Mouse (Mus musculus) megakaryocyte, adult 5-6 weeks (primary cell): ENCODE measurements around the gene Gm21954. TPM values are rescaled to one million over a fixed set of nuclear protein-coding genes. Genes with fewer than 3 reads are reported as not detected.

Source experiments
- ATAC-seq: 2 replicates; pipeline ENCODE4 v1.8.0; 2016; ENCODE audit warnings: mild to moderate bottlenecking, inconsistent platforms; ENCODE audit not compliant: poor library complexity, severe bottlenecking
- total RNA-seq, 2 experiments: library from RNA; stranded (forward) in 1 of 2; stranded (reverse) in 1 of 2; fragments of 153-499, 151-499 nt in 1 of 2; fragments of 221-1000, 200-1000 nt in 1 of 2; gene quantifications; 2 replicates each; pipeline versions ENCODE4 v1.2.3 to v1.2.4; 2015 to 2017

Gm21954 gene
- total RNA-seq, 2 experiments from 2014 or later, result not detected

DNA sequence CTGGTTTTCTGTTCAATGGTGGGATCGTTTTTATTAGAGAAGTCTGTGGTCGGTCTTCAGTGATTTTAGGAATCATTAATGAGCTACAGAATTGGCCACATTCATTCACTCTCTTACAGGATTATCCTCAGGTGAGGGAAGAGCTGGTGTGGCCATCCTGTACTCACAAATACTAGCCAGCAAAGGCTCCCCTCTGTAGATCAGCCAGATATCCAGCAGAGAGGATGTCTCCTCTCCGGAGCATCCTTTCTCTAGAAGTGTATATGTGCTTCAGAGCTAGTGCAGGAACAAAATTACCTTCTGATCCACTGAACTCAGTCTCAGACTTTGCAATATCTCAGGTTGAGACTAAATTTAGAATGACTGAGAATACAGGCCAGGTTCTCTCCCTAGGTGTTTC is 7.8 kb downstream of the Gm21954 start:
- no peak for ATAC-seq

DNA sequence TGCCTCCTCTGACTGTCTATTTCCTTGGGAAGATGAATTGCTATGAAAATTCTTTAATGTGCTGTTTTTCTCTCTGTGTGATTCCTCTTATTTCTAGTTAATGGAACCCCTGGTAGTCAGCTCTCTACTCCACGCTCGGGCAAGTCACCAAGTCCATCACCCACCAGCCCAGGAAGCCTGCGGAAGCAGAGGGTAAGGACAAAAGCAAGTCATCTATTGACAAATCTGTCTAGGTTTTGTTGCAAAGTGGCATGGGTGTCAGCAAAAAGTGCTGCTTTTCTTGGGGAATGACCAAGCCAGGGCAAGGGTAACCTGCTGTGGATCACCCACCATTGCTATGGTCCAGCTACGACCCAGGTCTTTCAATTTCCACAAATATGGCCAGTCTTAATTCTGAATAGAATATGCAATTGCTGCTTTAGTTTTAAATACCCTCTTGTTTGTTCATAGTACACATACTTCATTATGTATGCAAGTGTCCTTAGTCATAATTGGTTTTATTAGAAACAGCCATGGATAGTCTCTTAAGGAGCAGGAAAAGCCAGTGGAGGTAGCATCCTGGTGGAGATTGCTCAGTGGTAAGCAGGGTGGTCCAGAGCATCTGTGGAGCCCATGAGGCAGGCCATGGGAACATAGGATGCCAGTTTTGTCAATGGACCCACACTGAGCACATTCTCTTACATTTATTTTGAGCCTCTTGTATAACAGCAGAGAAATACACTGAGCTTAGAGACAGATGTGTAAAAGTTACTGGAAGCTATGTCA is 8.9 kb downstream of the Gm21954 start:
- no peak for ATAC-seq

DNA sequence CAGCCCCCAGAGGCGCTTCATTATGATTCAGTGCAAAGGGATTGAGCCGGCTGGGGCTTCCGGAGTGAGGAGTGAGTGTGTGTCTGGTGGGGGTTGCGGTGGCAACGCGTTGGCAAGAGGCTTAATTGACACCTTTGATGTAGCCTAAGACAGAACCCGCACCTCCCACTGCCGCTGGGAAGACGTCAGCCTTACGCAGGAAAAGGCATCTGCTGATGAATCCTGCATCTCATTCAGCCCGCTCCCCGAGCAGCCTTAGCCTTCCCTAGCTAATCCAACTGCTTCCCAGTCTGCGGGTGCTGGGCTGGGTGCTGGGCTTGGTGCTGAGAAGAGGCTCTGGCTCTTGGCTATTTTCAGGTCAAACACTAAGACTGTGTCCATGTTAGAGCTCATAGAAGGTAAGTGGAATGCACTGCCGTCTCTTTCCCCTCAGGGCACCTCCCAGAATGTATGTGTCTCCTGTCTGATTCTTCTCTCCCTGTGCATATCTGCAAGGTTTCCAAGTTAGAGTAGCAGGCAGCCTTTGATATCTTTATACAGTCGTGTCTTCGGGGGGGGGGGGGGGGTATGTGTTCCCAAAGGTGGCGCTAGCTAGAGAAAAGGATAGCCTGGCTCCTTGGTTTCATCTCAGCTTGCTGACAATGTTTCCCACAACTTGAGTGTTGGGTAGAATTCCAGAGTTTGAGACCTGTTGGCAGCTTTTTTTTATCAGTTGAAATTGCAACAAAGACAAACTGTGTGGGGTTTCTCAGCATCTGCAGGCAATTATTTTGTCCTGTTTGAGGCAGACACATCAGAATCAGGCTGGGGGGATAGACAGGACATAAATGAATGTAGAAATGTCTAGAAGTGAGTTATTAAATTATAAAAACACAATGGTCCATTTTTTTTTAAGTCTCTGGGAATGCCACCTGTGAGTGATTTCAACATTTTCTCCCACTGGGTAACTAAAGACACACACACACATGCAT is 10.0 kb downstream of the Gm21954 start:
- no peak for ATAC-seq

DNA sequence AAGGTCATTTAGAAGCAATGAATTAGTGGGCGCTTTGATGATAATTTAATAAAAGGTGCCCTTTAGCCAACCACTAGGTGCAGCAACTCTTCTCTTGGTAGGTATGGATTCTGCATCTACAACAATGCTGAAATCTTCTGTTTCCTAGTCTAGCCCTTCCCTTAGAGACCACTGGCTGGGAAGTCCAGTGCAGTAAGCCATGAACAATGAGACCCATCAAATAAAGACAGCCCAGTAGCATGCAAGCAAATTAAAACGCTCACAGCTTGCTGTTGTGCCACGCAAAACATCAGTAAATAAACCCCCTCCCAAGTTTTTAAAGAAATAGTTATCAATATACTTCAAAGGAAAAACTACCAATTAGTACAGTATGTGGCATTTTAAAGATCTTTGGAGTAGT is 10.9 kb downstream of the Gm21954 start:
- ATAC-seq, result no peak

DNA sequence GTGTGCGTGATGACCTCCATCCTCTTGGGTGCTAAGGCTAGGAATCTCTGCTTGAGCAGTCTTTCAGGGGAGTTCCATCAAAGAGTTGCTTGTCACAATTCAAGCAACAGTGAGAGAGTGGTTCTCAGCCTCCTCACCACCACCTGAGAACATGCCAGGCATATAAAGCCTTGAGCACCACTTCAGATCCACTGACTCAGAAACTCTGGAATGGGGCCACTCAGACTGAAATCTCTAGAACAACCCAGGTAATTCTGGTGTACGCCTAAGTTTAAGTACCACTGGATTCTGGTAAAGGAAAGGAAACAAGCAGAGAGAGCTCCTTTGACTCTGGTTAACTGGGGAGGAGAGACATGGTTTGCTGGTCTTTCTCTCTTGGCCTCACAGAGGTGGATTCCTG is 19.5 kb downstream of the Gm21954 start:
- ATAC-seq, result no peak

DNA sequence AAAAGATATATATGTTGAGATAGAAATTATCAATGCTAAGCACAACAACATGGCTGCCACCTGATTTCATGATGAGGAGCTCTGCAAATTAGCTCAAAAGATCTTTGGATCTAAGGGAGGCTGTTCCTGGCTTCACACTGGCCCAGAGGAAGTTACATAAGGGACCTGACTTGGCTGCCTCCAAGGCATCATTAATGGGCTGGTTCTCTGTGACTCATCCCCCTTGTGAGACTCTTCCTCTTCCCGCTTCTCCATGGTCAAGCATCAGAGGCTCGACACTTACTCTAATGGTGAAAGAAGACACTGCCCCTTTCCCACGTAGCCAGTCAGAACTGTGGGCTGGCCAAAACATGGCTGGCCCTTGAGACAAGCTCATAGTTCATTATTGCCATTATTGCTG is 20.1 kb downstream of the Gm21954 start:
- no peak for ATAC-seq

DNA sequence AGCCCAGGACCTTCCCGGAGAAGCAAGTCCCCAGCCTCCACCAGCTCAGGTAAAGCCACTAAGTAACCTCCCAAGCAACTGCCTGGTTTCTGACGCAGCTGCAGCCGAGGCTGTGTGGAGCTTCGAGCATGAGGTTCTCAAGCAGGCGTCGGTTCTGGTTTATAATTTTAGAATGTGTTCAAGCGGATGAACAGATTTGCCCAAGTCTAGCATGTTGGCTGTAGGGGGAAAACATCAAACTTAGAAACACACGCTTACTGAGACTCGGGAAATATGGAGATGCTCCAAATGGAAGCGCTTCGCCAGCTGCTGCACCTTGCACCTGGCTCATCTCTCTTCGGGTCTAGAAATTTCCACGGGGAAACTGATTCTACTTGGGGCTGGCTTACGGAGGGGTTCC is 21.0 kb downstream of the Gm21954 start:
- no peak for ATAC-seq

DNA sequence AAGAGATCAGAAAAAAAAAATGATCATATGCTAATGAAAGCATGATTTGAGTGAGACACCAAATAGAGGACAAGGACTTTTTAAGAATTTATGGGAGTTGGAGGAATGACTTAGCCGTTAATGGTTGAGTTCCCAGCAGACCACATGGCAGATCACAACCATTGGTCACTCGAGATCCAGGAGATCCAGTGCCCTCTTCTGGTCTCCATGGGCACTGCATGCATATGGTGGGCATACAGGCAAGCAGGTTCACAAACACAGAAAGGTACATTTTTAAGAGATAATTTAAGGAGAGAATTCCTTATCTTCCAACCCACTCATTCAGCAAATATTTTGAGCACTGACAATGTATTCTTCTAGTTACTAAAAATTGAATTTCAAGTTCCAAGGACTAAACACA is 22.9 kb downstream of the Gm21954 start:
- no peak for ATAC-seq

DNA sequence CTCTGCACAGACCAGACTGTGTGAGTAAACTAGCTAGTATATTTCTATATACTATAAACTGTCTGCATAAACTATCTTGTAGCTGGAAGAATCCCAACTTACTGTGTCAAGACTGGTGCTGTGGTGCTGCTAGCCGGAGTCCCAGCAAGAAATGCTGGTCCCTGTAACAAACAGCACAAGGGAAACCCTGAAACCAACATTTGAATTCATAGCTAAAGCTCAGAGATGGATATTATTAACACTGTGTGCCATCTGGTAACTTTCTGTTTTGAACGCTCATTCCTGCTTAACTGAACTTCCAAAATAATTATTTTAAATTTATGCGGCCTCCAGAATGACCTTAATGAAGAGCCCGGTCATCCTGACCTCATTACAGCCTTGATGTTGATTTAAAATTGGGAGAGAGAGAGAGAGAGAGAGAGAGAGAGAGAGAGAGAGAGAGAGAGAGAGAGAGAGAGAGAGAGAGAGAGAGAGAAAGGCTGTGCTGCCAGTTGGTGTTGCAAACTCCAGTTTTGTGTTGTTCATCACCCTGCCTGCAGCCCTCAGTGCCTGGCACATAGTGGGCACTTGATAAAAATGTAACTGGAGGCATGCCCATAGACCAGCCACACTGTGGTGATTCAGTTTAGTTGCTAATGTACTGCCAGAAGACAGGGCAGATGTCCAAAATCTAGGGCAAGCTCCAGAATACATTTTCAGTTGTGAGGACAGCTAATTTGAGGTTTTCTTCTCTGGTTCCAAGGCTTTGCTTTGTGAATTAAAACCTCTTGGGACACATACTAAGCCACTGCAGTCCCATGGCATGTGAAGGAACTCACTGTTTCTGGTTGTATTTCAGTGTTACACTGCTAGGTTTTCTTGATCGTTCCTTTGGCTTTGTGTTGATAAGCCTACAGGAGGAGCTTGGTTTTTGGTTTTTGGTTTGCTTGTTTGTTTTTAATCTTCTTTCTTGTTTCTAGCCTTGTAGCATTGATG is 24.2 kb downstream of the Gm21954 start:
- ATAC-seq, result no peak

DNA sequence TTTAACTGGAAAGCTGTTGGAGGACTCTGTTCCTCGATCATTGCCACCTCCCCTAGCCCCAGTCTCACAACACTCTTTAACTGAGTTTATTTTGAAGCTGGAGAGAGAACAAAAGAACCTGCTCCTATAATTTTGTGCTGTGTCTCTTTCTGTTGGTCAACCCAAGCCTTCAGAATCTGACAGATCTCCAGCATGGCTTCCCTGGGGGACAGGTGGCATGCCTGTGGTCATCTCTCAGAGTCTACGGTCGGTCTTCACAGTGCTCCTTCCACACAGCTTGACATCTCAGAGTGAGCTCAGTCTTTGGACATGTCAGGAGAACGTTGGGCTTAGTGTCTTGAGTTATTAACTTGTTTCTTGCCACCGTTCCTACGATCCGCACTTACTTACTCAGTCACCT is 25.3 kb downstream of the Gm21954 start:
- ATAC-seq, result no peak

DNA sequence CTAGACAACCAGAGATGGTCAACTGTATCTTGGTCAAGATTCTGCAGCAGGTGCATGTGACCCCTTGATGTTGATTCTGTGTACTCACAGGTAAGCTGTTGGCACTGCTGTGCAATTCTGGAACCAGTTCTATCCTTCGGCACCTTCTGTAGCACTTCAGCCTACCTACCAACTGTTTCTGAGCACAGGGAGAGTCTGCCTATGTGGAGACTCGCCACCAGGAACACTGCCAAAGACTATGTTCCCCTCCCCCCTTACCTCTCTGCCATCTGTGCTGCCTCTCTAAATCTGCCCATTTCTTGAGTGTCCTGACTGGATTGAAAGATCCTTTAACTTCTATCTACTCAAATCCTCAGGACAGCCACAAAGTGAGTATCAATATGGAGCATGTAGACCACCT is 28.3 kb downstream of the Gm21954 start:
- ATAC-seq, result no peak

DNA sequence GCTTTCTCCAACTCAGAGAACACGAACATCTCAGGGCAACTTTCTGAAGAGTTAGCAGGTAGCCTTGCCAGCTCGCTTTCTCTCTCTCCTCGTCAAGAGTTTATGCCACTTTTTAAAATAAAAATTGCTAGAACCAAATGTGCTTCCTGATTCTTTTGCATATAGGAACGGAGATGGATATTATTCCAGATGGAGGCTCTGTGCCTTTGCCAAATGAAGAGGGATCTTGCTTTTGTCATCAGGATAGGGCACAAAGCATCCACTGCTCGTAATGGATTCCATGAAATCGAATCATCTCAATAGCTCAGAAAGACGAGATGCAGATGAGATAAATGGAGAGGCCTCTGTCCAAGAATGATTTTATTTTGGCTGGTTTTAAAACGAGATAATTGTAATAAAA is 28.7 kb downstream of the Gm21954 start:
- ATAC-seq, result no peak

DNA sequence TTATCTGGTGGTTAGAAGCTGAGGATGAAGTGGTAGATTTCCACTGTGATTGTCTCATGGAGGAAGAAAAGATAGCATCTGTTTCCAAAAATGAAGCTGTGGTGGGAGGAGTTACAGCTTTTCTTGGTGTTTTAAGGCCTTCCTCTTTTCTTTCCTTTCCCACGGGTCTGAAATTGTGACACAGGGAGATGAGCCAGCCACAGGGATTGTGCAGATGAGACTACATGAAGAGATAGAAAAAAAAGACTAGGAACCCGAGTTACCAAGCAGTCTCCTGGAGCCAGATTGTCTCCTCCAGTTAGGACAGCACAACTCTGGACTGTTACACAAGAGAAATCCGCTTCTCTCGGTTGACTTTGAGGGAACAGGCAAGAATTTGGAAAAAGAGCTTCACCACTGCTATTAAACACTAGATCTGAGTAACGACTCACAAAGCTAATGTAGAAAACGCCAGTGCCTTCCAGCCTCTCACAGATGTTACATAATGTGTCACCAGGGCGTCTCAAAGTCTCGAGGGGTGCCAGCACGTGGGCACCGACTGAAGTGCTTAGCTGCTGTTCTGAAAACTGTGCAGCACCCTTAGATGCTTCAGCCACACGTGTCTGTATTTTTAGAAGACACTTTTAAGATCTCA is 29.9 kb downstream of the Gm21954 start:
- no peak for ATAC-seq

DNA sequence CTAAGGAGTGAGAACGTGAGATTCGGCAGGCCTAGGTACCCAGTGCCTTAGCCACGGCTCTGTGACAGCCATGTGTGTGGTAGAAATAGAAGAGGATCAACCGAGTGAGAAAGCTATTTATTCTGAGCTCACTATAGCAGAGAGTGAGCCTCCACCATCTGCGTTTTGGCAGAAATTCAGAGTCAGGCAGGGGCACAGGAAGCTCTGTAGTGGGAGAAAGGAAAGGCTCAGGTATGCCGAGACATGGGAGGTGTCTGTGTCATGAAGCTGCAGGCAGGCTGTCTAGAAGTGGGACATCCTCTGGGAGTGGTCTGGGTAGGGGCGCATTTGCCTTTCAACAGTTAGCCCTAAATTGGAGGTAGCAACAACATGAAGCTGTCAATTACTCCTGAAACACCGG is 31.7 kb downstream of the Gm21954 start:
- ATAC-seq, result no peak

DNA sequence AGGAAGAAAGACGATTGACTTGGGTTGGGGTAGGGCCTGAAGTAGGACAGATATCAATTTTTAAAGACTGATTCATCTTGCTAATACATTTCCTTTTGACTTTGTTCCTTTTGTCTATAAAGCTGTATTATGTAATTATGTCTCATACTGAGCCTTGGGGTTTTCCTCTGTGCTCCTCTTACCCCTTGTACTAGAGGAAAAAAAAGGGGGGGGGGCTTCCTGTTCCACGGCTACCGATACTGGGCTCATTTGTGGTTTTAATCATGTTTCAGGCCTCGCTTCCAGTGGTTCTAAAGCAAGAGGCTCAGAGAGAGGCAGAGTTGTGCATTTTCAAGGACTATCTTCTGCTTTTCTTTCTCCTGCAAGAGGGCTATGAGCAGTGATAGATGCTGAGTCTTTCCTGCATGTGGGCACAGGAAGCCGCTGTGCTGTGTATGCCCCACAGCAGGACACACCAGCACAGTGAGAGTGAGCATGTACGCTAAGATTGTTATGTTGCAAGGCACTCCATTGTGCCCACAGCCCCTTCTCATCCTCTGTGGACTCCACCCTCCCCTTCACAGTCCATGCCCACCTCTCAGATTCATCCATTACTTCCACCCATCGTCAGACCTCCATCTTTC is 33.1 kb downstream of the Gm21954 start:
- no peak for ATAC-seq

DNA sequence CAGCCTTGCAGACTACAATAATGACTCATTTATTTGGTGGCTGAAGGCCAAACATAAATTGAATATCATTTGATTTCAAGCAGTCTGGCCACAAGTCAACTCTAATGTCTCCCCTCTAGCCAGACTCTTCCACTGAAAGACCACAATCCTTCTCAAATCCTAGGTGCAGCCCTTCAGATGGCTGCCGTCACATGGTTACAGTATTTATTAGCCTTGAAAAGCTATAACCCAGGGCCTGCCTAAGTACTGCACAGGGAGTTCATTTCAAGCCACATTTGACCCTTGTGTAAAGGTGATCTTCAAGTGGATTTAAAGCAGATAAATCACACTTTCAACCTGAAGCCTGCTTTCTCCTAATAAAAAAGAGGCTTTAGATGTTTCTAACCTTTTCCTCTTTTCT is 37.7 kb downstream of the Gm21954 start:
- ATAC-seq, result no peak

DNA sequence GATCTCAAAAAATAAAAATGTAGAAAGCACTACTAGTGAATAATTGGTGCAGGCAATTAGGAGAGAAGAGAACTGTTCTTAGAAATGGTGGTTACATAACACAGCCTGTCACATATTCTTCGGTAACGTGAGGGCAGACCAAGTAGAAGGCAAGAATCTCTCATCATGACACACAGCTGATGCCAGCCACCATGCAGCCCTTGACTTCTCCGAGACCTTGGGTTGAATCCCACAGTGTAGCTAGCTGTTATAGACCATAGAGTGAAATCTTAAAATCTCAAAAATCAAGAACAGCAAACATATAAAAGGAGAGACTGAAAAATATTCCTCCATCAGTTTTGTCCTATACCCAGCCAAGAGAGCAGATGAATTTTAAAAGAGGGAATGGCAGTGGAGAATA is 40.8 kb downstream of the Gm21954 start:
- ATAC-seq, result no peak

DNA sequence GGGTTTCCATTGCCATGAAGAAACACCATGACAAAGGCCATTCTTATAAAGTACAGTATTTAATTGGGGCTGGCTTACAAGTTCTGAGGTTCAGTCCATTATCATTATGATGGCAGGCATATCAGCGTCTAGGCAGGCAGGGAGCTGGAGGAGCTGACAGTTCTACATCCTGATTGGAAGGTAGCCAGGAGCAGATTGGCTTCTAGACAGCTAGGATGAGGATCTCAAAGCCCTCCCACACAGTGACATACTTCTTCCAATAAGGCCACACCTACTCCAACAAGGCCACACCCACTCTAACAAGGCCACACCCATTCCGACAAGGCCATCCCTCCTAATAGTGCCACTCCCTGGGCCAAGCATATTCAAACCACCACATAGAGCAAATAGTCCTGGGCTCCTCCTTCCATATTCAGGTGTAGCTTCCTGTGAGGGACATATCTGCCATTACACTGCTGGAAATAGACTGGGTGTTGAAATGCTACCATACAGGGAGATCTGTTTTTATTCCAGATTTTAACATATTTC is 41.9 kb downstream of the Gm21954 start:
- ATAC-seq, result no peak

DNA sequence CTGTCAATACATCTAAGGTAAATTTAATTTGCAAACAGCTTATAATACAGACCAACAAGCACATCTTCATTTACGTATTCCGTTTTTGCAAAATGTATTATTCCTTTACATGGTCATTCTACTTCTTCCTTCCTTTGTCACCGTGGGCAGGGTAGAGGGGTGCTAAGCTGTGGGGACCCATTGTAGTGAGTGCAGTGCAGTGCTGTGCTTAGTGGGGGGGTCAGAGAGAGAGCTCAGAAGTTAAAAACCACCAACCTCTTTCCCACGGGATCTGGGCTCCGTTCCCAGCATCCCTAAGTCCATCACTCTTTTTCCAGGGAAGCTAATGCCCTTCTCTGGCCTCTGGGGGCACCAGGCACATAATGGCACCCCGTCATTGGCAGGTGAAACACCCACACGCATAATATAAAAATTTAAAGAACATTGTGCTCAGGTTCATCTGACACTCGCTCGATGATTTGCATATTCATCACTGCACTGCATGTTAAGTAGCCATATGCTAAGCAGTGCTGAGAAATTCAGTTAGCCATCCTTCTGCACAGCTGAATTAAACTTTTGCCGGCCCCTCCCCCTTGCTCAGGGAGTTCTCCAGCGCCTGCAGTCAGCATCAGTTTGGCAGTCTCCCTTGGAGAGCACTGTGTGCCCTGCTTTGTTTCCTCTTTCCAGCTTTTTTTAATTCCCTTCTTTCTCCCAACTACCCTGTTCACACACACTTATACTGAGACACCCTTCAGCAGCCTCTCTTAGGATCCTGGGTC is 48.2 kb downstream of the Gm21954 start:
- ATAC-seq, result no peak
